Mouse (Mus musculus): ENCODE results near the gene Aars.

- TF ChIP-seq CTCF (IDR thresholded peaks at IDR 0.05; ENCODE audit: borderline replicate concordance, insufficient read depth, low read length) (peak; percentile 89; the same call in 1 of the 2 replicates), POLR2A (IDR thresholded peaks at IDR 0.05; ENCODE audit: low read depth, low read length) (no peak)
Measured at GRCm38 (mm10) chr8:111090126-111090525, 57.2 kb downstream of the Aars start.
